Mouse (Mus musculus) kidney, embryonic 14.5 days (tissue): ENCODE data around the gene Dpep1. TPM values are rescaled to one million over a fixed set of nuclear protein-coding genes. Genes with fewer than 3 reads are reported as not detected.

ENCODE experiments used
- ATAC-seq: fragments of 200-750 bp; cut with Nextera tagmentation; 2 replicates; pipeline ENCODE4 v1.8.0; 2017; ENCODE audit warnings: moderate number of reproducible peaks, mild to moderate bottlenecking, moderate TSS enrichment, moderate library complexity; ENCODE audit not compliant: low FRiP score, low TSS enrichment
- H3K27ac ChIP-seq: fragments of 300-500 bp; sonication (generic); 2 replicates; pipeline ENCODE4 v1.5.1; 2014; ENCODE audit warnings: low read depth, mild to moderate bottlenecking, low read length, moderate library complexity, mixed read lengths
- H3K27me3 ChIP-seq: fragments of 300-500 bp; sonication (generic); 2 replicates; pipeline ENCODE4 v1.6.1; 2014; ENCODE audit warnings: mild to moderate bottlenecking, low read length; ENCODE audit not compliant: control insufficient read depth, insufficient read depth
- H3K36me3 ChIP-seq: fragments of 300-500 bp; sonication (generic); 2 replicates; pipeline ENCODE4 v1.6.1; 2014; ENCODE audit warnings: low read length, mixed read lengths; ENCODE audit not compliant: control insufficient read depth, insufficient read depth
- H3K4me1 ChIP-seq: fragments of 300-500 bp; sonication (generic); 2 replicates; pipeline ENCODE4 v1.6.1; 2014; ENCODE audit warnings: low read length, mixed read lengths; ENCODE audit not compliant: control insufficient read depth, insufficient read depth
- H3K4me2 ChIP-seq: fragments of 300-500 bp; sonication (generic); replicated peaks from 2 replicates; pipeline ENCODE4 v1.6.1; 2014; ENCODE audit warnings: low read depth, mild to moderate bottlenecking, low read length
- H3K4me3 ChIP-seq: fragments of 300-500 bp; sonication (generic); 2 replicates; pipeline ENCODE4 v1.5.1; 2014; ENCODE audit warnings: mild to moderate bottlenecking, low read length
- H3K9ac ChIP-seq: fragments of 300-500 bp; sonication (generic); 2 replicates; pipeline ENCODE4 v1.6.1; 2014; ENCODE audit warnings: low read depth, mild to moderate bottlenecking, low read length, moderate library complexity
- H3K9me3 ChIP-seq: fragments of 300-500 bp; sonication (generic); 2 replicates; pipeline ENCODE4 v1.6.1; 2016; ENCODE audit warnings: low read length; ENCODE audit not compliant: control insufficient read depth
- WGBS: fragments of 180-500 bp; shearing (Covaris S2); extraction: QIAGEN DNeasy Blood & Tissue Kit; methylation state at CpG from one replicate; pipeline ENCODE4 v1.1.7; 2014; 5-methylcytosine and 5-hydroxymethylcytosine counted together
- polyA plus RNA-seq: library from polyadenylated mRNA; unstranded; fragments of >200 nt; fragmentation: Nextera tagmentation; extraction: Ambion mirVana; gene quantifications from 2 replicates; pipeline ENCODE4 v1.2.1, GENCODE M21; 2014

The Dpep1 gene
- polyA plus RNA-seq, 1 experiment from 2014 or later: 0.99 TPM

DNA sequence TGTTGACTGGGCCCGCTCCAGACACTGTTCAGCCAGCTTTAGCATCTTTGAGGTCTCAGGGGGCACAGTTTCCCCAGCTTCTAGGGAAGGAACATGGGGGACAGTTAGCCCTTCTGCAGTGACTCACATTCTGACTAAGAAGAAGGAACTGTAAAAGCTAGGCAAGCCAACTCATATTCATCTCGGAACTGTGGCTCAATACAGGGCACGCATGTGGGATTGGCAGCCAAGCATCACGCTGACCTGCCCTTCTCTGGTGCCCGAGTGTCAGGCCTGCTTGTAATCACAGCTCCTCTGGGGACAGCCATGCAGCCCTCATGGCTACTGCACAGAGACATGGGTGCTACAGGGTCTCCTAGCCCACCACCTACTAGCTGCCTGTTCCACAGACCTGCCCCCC is 64.9 kb downstream of the Dpep1 start:
- Histone ChIP-seq H3K36me3 (peaks cover 52% of the 10 kb centered on the region), H3K4me2 (no peak overlapping the region), H3K9me3 (no peaks in the 10 kb centered on the region), H3K27me3 (no peaks in the 10 kb centered on the region), H3K9ac (no peak overlapping the region), H3K4me3 (no peak overlapping the region), H3K27ac (no peak overlapping the region), H3K4me1 (peaks cover 19% of the 10 kb centered on the region)
- ATAC-seq: no peak
- WGBS: 95% methylated on average over 5 of the region's 5 CpGs

Other genes with a start within 250 kb of the Dpep1 start
- 44.3 and 55.5 TPM in 2 replicates for gene Ankrd11, start 144.0 kb upstream of the Dpep1 start, polyA plus RNA-seq
- gene Spg7, start 123.3 kb upstream of the Dpep1 start, polyA plus RNA-seq: 45.9 and 51.2 TPM in 2 replicates
- 1,702 and 2,075 TPM in 2 replicates for gene Rpl13, start 83.9 kb upstream of the Dpep1 start, polyA plus RNA-seq
- 0.11 and 0.41 TPM in 2 replicates for gene Cpne7, start 68.9 kb upstream of the Dpep1 start, polyA plus RNA-seq
- gene Sult5a1, start 27.9 kb upstream of the Dpep1 start, polyA plus RNA-seq: 8.3 and 8.7 TPM in 2 replicates
- 78.5 and 85.2 TPM in 2 replicates for gene Chmp1a, start 26.5 kb downstream of the Dpep1 start, polyA plus RNA-seq
- 5.1 and 5.8 TPM in 2 replicates for gene Spata33, start 26.6 kb downstream of the Dpep1 start, polyA plus RNA-seq
- gene Cdk10, start 38.6 kb downstream of the Dpep1 start, polyA plus RNA-seq: 33.5 and 36.4 TPM in 2 replicates
- 2.2 and 3.2 TPM in 2 replicates for gene Spata2l, start 50.0 kb downstream of the Dpep1 start, polyA plus RNA-seq
- 17.2 and 20.4 TPM in 2 replicates for gene Zfp276, start 68.0 kb downstream of the Dpep1 start, polyA plus RNA-seq
- gene Vps9d1, start 68.1 kb downstream of the Dpep1 start, polyA plus RNA-seq: 18.0 and 25.9 TPM in 2 replicates
- 48.7 and 49.9 TPM in 2 replicates for gene Fanca, start 132.3 kb downstream of the Dpep1 start, polyA plus RNA-seq
- 2.2 and 3.9 TPM in 2 replicates for gene Spire2, start 146.5 kb downstream of the Dpep1 start, polyA plus RNA-seq
- gene Tcf25, start 187.5 kb downstream of the Dpep1 start, polyA plus RNA-seq: 115 and 157 TPM in 2 replicates
- not detected in 2 replicates for gene Mc1r, start 220.9 kb downstream of the Dpep1 start, polyA plus RNA-seq
- 1.2 and 1.9 TPM in 2 replicates for gene Tubb3, start 225.2 kb downstream of the Dpep1 start, polyA plus RNA-seq
- gene Def8, start 237.3 kb downstream of the Dpep1 start, polyA plus RNA-seq: 24.2 and 35.7 TPM in 2 replicates